Mouse (Mus musculus): ENCODE data around the gene Pik3cb. TPM values are rescaled to one million over a fixed set of nuclear protein-coding genes. Genes with fewer than 3 reads are reported as not detected.
A peak's percentile ranks its signal among the peaks of the same experiment; 100 is the strongest.

The Pik3cb gene
- 10 to 100 TPM; 22.5 to 23.2 TPM for total RNA-seq (2021)
- long read RNA-seq, full-length matches to known transcripts, result 4 of 10 reads
- long read RNA-seq, partial matches to known transcripts, result 1 of 10 reads
- long read RNA-seq, other reads (novel, unspliced or antisense), result 5 of 10 reads

- peak; percentile 99 for DNase-seq (ENCODE audit: low spot score in 2 of 2)
These were observed at the start of gene Pik3cb for GRCm38 (mm10) chr9:99140063-99140882. Gene Pik3cb (minus strand): TSS chr9:99140621.

DNA sequence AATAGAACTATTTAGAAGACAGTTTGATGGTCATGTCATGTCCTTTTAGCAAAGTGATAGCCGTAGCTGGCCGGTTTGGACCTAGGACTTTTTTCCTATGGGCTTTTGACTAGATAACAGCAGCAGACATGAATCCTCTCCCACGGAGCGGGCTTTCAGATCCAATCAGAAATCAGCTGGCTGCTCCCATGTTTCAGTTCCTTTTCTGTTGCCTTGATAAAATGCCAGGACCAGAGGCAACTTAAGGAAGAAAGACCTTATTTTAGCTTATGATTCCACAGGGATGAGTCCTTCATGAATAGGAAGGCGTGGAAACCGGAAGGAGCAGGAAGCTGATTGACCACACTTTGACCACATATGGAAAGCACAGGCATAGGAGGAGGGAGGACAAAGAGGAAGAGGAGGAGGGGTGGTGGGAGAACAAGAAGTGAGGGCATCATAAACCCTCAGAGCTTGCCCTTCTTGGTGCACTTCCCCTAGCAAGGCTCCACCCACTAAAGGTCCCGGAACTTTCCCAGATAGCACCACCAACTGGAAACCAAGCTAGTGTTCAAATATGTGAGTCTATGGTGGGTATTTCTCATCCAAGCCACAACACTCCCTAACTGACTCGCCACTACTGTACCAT is 42.7 kb upstream of the Pik3cb start:
- no peak for DNase-seq (ENCODE audit: low spot score in 2 of 2)

- no peak for DNase-seq (ENCODE audit: low spot score in 2 of 2)
These were observed 41.7 kb upstream of the Pik3cb start for GRCm38 (mm10) chr9:99182121-99182520.

- no peak for DNase-seq (ENCODE audit: low spot score in 2 of 2)
These were observed 39.9 kb upstream of the Pik3cb start for GRCm38 (mm10) chr9:99180272-99180671.

GRCm38 (mm10) chr9:99178736-99179135 is 38.3 kb upstream of the Pik3cb start:
- DNase-seq (ENCODE audit: low spot score in 2 of 2), result no peak

DNA sequence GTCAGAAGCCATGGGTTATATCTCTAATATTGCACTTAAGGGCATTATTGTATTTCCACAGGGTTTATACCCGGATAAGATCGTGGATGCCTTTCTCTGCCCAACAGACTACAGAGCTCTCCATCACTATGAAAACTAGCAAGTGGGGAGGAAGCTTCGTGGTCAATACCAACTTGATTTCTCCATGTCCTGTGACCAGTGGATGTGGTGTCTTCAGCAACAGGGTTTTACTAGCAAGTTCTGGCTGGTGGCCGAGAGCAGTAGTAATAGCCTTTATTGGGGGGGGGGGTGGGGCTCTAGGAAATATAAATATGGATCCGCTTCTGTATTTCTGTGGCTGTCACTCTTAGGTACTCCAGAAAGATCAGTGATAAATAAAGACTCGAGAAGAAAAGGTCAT is 35.4 kb upstream of the Pik3cb start:
- DNase-seq (ENCODE audit: low spot score in 2 of 2), result no peak

DNA sequence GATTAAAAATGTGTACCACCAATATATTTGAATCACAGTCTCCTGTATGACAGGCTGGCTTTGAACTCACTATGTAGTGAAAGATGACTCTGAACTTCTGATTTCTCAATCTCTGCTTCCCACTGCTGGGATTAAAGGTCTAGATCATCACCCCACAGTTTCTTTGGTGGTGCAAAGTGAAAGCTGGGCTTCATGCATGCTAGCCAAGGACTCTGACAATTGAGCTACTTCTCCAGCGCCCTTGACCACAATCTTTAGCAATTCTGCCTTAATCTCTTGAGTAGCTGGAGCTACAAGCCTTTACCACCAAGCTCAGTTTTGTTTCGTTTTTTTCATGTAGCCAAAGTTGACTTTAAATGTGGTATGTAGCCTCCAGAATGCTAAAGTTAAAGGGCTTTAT is 32.4 kb upstream of the Pik3cb start:
- DNase-seq (ENCODE audit: low spot score in 2 of 2), result no peak

- no peak for DNase-seq (ENCODE audit: low spot score in 2 of 2)
These were observed 30.8 kb upstream of the Pik3cb start for GRCm38 (mm10) chr9:99171186-99171585.

DNA sequence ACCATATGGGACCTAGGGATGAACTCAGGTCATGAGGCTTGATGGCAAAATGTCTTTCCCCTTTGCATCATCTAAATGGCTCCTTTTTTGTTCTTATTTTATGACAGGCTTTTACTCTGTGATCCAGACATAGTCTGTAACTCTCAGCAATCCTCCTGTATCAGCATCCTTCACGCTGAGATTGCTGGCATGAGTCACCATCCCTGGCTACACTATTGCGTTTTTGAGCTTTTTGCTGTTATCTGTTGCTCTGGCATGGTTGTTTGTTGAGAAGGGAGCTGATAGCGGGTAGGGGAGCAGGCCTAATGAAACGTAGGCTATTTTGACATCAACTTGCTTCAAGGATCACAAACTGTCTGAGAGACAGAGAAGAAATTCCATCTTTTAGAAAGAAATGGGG is 28.6 kb upstream of the Pik3cb start:
- DNase-seq (ENCODE audit: low spot score in 2 of 2), result no peak

- DNase-seq (ENCODE audit: low spot score in 2 of 2), result no peak
These were observed 26.5 kb upstream of the Pik3cb start for GRCm38 (mm10) chr9:99166946-99167345.

GRCm38 (mm10) chr9:99165956-99166355 is 25.5 kb upstream of the Pik3cb start:
- DNase-seq (ENCODE audit: low spot score in 2 of 2), result no peak

DNA sequence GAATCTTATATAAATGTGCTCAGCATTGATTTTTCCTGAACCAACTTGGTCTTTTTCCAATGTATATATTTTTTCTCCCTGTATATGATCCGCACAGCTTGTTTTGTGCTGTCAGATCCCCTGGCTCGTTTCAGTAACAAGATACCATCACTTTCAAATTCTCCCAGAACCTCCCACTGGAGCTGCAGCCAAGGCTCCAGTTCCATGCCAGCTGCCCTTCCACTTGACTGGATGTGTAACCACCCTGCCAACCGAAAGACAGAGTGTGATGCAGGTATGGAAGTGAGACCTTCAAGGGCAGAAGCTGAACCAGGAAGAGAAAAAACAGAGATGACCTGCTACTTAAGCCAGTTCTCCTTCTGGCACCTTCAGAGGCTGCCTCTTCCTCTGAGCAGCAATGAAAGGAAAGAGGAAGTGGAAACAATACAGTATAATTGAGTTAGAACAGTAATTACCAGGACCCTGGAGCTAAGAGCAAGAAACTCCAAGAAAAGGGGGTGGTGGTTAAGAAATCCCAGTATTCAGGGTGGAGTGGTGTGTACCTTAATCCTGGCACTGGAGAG is 24.3 kb upstream of the Pik3cb start:
- DNase-seq (ENCODE audit: low spot score in 2 of 2), result peak; percentile 25 to 32

- DNase-seq (ENCODE audit: low spot score in 2 of 2), result no peak
These were observed 23.7 kb upstream of the Pik3cb start for GRCm38 (mm10) chr9:99164148-99164503.

GRCm38 (mm10) chr9:99163420-99164147 is 23.2 kb upstream of the Pik3cb start:
- DNase-seq (ENCODE audit: low spot score in 2 of 2), result peak; percentile 42 to 53

- no peak for DNase-seq (ENCODE audit: low spot score in 2 of 2)
These were observed 22.4 kb upstream of the Pik3cb start for GRCm38 (mm10) chr9:99162839-99163238.

DNA sequence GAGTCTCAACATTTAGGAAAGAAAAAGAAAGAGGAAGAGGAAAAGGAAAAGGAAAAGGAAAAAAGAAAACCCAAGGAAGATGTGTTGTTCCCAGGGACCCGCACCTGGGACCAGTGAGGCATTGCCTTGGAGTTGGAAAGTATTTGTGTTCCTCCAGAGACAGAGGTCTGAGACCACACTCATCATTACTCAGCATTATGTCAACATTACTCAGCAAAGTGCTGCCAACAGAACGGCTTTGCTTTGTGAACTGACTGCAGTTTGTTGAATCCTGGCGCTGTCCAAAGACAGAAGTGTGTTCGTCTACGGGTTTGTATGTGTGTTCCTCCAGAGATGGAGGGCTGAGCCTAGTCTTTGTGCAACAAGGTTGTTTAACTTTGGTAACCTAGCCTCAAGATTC is 20.4 kb upstream of the Pik3cb start:
- no peak for DNase-seq (ENCODE audit: low spot score in 2 of 2)

GRCm38 (mm10) chr9:99159932-99160331 is 19.5 kb upstream of the Pik3cb start:
- DNase-seq (ENCODE audit: low spot score in 2 of 2), result no peak

- no peak for DNase-seq (ENCODE audit: low spot score in 2 of 2)
These were observed 18.3 kb upstream of the Pik3cb start for GRCm38 (mm10) chr9:99158708-99159107.

GRCm38 (mm10) chr9:99158203-99158632 is 17.8 kb upstream of the Pik3cb start:
- no peak for DNase-seq (ENCODE audit: low spot score in 2 of 2)

GRCm38 (mm10) chr9:99153655-99154054 is 13.2 kb upstream of the Pik3cb start:
- peak in 1 of 2 experiments; percentile 21 for DNase-seq (ENCODE audit: low spot score in 2 of 2)

DNA sequence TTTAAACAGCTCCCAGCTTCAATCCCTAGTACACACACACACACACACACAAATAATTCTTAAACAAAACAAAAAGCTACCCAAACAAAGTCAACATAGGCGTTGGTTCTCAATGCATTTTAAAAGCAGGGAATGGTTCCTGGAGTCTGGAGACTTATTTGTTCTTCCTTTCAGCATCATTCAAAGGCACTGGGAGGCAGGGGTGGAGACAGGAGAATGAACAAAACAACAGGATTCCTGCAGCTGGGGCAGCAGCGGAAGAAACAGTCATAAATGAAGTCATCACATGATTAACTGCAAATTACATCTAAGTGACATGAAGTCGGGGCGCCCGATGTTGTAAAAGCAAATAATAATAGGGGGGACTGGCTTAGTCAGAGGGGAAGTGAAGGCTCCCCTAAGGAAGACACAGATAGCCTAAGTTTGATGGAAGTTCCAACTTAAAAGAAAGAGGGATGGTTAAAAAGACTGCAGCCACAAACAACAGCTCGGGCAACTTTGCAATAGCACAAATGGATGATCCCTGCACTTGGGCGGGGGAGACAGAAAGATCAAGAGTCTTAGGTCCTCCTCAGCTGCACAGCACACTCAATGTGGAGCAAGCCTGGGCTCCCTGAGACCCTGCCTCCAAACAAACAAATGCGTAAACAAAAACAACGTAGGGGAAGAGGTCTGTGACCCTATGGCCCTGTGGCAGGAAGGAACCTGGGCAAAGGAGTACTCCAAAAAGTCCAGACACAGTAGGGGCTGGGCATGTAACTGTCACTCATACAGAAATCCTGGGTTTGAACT is 12.5 kb upstream of the Pik3cb start:
- no peak for DNase-seq (ENCODE audit: low spot score in 2 of 2)

Measured in layer of hippocampus, postnatal 10 days (tissue).